Mouse (Mus musculus): ENCODE data around the gene Olfr223. TPM values are rescaled to one million over a fixed set of nuclear protein-coding genes. Genes with fewer than 3 reads are reported as not detected.

The Olfr223 gene
- total and polyA plus RNA-seq, 3 experiments, result not detected

DNA sequence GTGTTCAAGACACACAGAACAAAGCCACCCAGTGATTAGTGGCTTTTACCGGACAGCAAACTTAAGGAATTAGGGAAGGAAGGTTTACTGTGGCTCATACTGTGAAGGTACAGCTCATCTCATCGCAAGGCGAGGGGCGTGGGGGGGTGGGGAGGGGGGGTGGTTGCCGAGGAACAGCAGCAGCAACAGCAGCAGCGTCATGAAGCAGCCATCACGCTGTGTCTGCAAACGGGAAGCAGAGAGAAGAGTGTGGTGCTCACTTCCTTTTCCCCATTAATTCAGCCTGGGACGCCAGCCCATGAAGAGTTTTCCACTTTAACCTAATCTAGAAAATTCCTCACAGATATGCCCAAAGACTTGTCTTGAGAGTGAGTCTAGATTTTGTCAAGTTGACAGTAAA, 30.3 kb downstream of the Olfr223 start:
- DNase-seq (ENCODE audit: low read depth, low spot score), result no peak
- no peak for TF ChIP-seq MYC (IDR thresholded peaks at IDR 0.05; ENCODE audit: low read depth, low read length)
- TF ChIP-seq JUND (IDR thresholded peaks at IDR 0.05; ENCODE audit: low read depth, low read length), result no peak
- no peak for TF ChIP-seq SIN3A (IDR thresholded peaks at IDR 0.05; ENCODE audit: low read length)
- no peak for TF ChIP-seq TAL1 (IDR thresholded peaks at IDR 0.05; ENCODE audit: low read length)
- TF ChIP-seq ZNF384 (IDR thresholded peaks at IDR 0.05; ENCODE audit: low read depth, low read length), result no peak
- no peak for TF ChIP-seq ZC3H11A (IDR thresholded peaks at IDR 0.05; ENCODE audit: low read depth, low read length)
- TF ChIP-seq E2F4 (IDR thresholded peaks at IDR 0.05; ENCODE audit: borderline replicate concordance, low read depth, low read length), result no peak
- no peak for TF ChIP-seq KAT2A (conservative IDR thresholded peaks at IDR 0.05; ENCODE audit: low read depth, low read length)
- no peak for TF ChIP-seq USF1 (IDR thresholded peaks at IDR 0.05; ENCODE audit: low read depth, low read length)
- no peak for TF ChIP-seq ELF1 (IDR thresholded peaks at IDR 0.05; ENCODE audit: low read depth, low read length)
- TF ChIP-seq CHD2 (IDR thresholded peaks at IDR 0.05; ENCODE audit: low read length), result no peak
- TF ChIP-seq UBTF (IDR thresholded peaks at IDR 0.05; ENCODE audit: borderline replicate concordance, insufficient read depth, low read depth, low read length), result no peak
- no peak for TF ChIP-seq RCOR1 (IDR thresholded peaks at IDR 0.05; ENCODE audit: low read depth, low read length)
- TF ChIP-seq NELFE (IDR thresholded peaks at IDR 0.05; ENCODE audit: low read depth, low read length), result no peak
- no peak for TF ChIP-seq ZKSCAN1 (IDR thresholded peaks at IDR 0.05; ENCODE audit: low read depth, low read length)
- no peak for TF ChIP-seq MAZ (IDR thresholded peaks at IDR 0.05; ENCODE audit: low read depth, low read length)
- no peak for TF ChIP-seq MAFK (IDR thresholded peaks at IDR 0.05; ENCODE audit: borderline replicate concordance, low read depth, low read length)
- no peak for TF ChIP-seq NRF1 (IDR thresholded peaks at IDR 0.05; ENCODE audit: insufficient read depth, low read depth, low read length, poor library complexity, severe bottlenecking)
- H3K9me3 ChIP-seq (replicated peaks; ENCODE audit: insufficient read depth, low read length), result no peaks in the 10 kb centered on the region
- peaks cover 0 to 4% of the 10 kb centered on the region in 2 experiments; a peak in 3 of 4 replicates for H3K27me3 ChIP-seq (ENCODE audit: control insufficient read depth in 1 of 2, insufficient read depth in 2 of 2, low read length in 2 of 2)
- no peak overlapping the region for H3K9ac ChIP-seq (ENCODE audit: control insufficient read depth, low read depth, low read length, poor library complexity, severe bottlenecking)
- no peaks in the 10 kb centered on the region for H3K36me3 ChIP-seq (ENCODE audit: control insufficient read depth in 1 of 2, insufficient read depth in 2 of 2, low read length in 2 of 2)
- no peak overlapping the region for H3K27ac ChIP-seq (ENCODE audit: control insufficient read depth, low read depth, low read length)
- H3K4me1 ChIP-seq (ENCODE audit: control insufficient read depth in 1 of 2, insufficient read depth in 2 of 2, low read length in 2 of 2), result 0 out of 4 replicates have a peak, but pooled peaks cover 0 to 2% of the 10 kb centered on the region in 2 experiments
- no peak overlapping the region for H3K4me3 ChIP-seq (ENCODE audit: control insufficient read depth in 1 of 2, insufficient read depth in 1 of 2, low read depth in 2 of 2, low read length in 2 of 2)
- no peaks in the 10 kb centered on the region for H3K79me2 ChIP-seq (ENCODE audit: control insufficient read depth, insufficient read depth, low read length, poor library complexity)

DNA sequence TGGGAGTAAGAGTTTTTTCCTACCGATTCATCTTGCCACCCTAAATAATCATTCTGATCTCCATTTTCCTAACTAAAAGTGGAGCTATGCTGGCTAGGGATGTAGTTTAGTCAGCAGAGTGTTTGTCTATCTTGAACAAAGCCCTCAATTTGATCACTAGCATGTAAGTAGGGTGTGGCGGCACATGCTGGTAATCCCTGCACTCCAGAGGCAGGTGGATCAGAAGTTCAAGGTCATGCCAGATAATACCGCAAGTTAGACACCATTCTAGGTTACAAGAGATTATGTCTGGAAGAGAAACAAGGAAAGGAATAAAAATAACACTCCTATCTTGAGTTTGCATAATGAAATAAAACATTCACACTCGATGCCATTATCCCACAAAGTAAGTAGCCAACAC, 30.8 kb downstream of the Olfr223 start:
- no peak for DNase-seq (ENCODE audit: low read depth, low spot score)
- H3K27ac ChIP-seq (ENCODE audit: control insufficient read depth, low read depth, low read length), result no peak overlapping the region
- H3K9ac ChIP-seq (ENCODE audit: control insufficient read depth, low read depth, low read length, poor library complexity, severe bottlenecking), result no peak overlapping the region
- no peak for TF ChIP-seq USF2 (IDR thresholded peaks at IDR 0.05; ENCODE audit: borderline replicate concordance in 1 of 2, insufficient read depth in 1 of 2, low read depth in 1 of 2, low read length in 2 of 2)
- TF ChIP-seq MYB (IDR thresholded peaks at IDR 0.05; ENCODE audit: low read depth, low read length), result no peak
- TF ChIP-seq RAD21 (IDR thresholded peaks at IDR 0.05; ENCODE audit: low read depth, low read length), result no peak
- TF ChIP-seq MEF2A (IDR thresholded peaks at IDR 0.05; ENCODE audit: extremely low read depth, insufficient replicate concordance, low read depth, low read length, poor library complexity, severe bottlenecking), result no peak
- TF ChIP-seq POLR2A (IDR thresholded peaks at IDR 0.05; ENCODE audit: control insufficient read depth in 1 of 2, insufficient read depth in 1 of 2, low read depth in 1 of 2, low read length in 2 of 2, poor library complexity in 1 of 2), result no peak
- TF ChIP-seq TCF12 (IDR thresholded peaks at IDR 0.05; ENCODE audit: low read depth, low read length), result no peak
- no peak for TF ChIP-seq CHD2 (IDR thresholded peaks at IDR 0.05; ENCODE audit: low read length)
- TF ChIP-seq POLR2AphosphoS2 (IDR thresholded peaks at IDR 0.05; ENCODE audit: low read length), result no peak
- 0 out of 4 replicates have a peak, but pooled peaks cover 0 to 2% of the 10 kb centered on the region in 2 experiments for H3K4me1 ChIP-seq (ENCODE audit: control insufficient read depth in 1 of 2, insufficient read depth in 2 of 2, low read length in 2 of 2)
- no peak overlapping the region for H3K4me3 ChIP-seq (ENCODE audit: control insufficient read depth in 1 of 2, insufficient read depth in 1 of 2, low read depth in 2 of 2, low read length in 2 of 2)
- no peaks in the 10 kb centered on the region for H3K9me3 ChIP-seq (replicated peaks; ENCODE audit: insufficient read depth, low read length)
- peaks cover 0 to 4% of the 10 kb centered on the region in 2 experiments; a peak in 3 of 4 replicates for H3K27me3 ChIP-seq (ENCODE audit: control insufficient read depth in 1 of 2, insufficient read depth in 2 of 2, low read length in 2 of 2)
- no peaks in the 10 kb centered on the region for H3K79me2 ChIP-seq (ENCODE audit: control insufficient read depth, insufficient read depth, low read length, poor library complexity)
- H3K36me3 ChIP-seq (ENCODE audit: control insufficient read depth in 1 of 2, insufficient read depth in 2 of 2, low read length in 2 of 2), result no peaks in the 10 kb centered on the region

All from MEL (cell line).